Comparison of ENCODE assay signal across 8 mouse cellular contexts in genomic region chr15:86239801-86240200, GRCm38 (mm10). TPM values are rescaled to one million over a fixed set of nuclear protein-coding genes. Genes with fewer than 3 reads are reported as not detected.
DNase-seq lines count a peak whose midpoint lies in the region; ATAC-seq and TF ChIP-seq lines count a peak whose summit lies in the region.

No protein-coding gene starts in this region.

- H3K4me3 ChIP-seq in forebrain, embryonic 15.5 days, result no peak overlapping the region
- H3K4me3 ChIP-seq in lung, postnatal 0 days (ENCODE audit: low read depth, low read length), result no peak overlapping the region

- peak; percentile 61; the same call in 1 of the 2 replicates for ATAC-seq in forebrain, embryonic 15.5 days (replicated peaks)
- peak; percentile 52; a peak in 2 of 4 replicates for ATAC-seq in hematopoietic stem cell, adult 5-6 weeks (replicated peaks in 1 of 2; ENCODE audit: insufficient read depth in 1 of 2, low FRiP score in 2 of 2, low TSS enrichment in 1 of 2, low read depth in 1 of 2, poor library complexity in 2 of 2, severe bottlenecking in 2 of 2)
- peak; percentile 60; the same call in 1 of the 2 replicates for ATAC-seq in lung, postnatal 0 days

- DNase-seq in 3134 (ENCODE audit: extremely low read depth, insufficient read length, low spot score) (peak; percentile 62), A20 (ENCODE audit: low read depth, low spot score) (peak; percentile 57)
- peak; percentile 79 for DNase-seq in brain, adult 2 months (ENCODE audit: low read depth, low spot score)
- DNase-seq in lung, postnatal 0 days (ENCODE audit: low spot score), result peak; percentile 64
- peak; percentile 11 for DNase-seq in spleen, adult 12 weeks (ENCODE audit: low spot score)
- DNase-seq in frontal cortex, postnatal 36 days (ENCODE audit: low spot score in 2 of 2), result no peak

- 30% methylated on average over 10 of the region's 10 CpGs for WGBS in forebrain, embryonic 15.5 days
- 23% methylated on average over 10 of the region's 10 CpGs for WGBS in lung, postnatal 0 days

- TF ChIP-seq EP300 in lung, postnatal 0 days (IDR thresholded peaks at IDR 0.05), result no peak

- H3K4me1 ChIP-seq in forebrain, embryonic 15.5 days, result peaks cover 8% of the 10 kb centered on the region; the same call in 1 of the 2 replicates
- no peaks in the 10 kb centered on the region for H3K4me1 ChIP-seq in lung, postnatal 0 days (ENCODE audit: insufficient read depth, low read depth, low read length)

- no peak overlapping the region for H3K4me2 ChIP-seq in forebrain, embryonic 15.5 days (replicated peaks)
- H3K4me2 ChIP-seq in lung, postnatal 0 days (replicated peaks; ENCODE audit: low read depth, low read length), result no peak overlapping the region

- no peak overlapping the region for H3K9ac ChIP-seq in forebrain, embryonic 15.5 days (replicated peaks)
- H3K9ac ChIP-seq in lung, postnatal 0 days (replicated peaks; ENCODE audit: low read depth), result no peak overlapping the region

- 0 out of 2 replicates have a peak, but pooled peaks cover 5% of the 10 kb centered on the region for H3K36me3 ChIP-seq in forebrain, embryonic 15.5 days
- peaks cover 13% of the 10 kb centered on the region; the same call in 1 of the 2 replicates for H3K36me3 ChIP-seq in lung, postnatal 0 days (ENCODE audit: insufficient read depth, low read length)

- no peaks in the 10 kb centered on the region for H3K9me3 ChIP-seq in forebrain, embryonic 15.5 days
- H3K9me3 ChIP-seq in lung, postnatal 0 days (ENCODE audit: low read length), result no peaks in the 10 kb centered on the region

- no peak overlapping the region for H3K27ac ChIP-seq in forebrain, embryonic 15.5 days (replicated peaks)
- H3K27ac ChIP-seq in lung, postnatal 0 days (ENCODE audit: low read length), result no peak overlapping the region

- peak; percentile 85 for TF ChIP-seq CTCF in lung, postnatal 0 days (IDR thresholded peaks at IDR 0.05)

- no peaks in the 10 kb centered on the region for H3K27me3 ChIP-seq in forebrain, embryonic 15.5 days
- H3K27me3 ChIP-seq in lung, postnatal 0 days (replicated peaks; ENCODE audit: insufficient read depth, low read length), result no peaks in the 10 kb centered on the region

RNA-seq across cellular contexts. Expression of gene Tbc1d22a, which starts 25.5 kb away (rescaled TPM):
- polyA plus RNA-seq in forebrain, embryonic 15.5 days (2015; fragmentation: Nextera tagmentation; extraction: Ambion mirVana), result 12.9 and 13.1 TPM in 2 replicates
- total RNA-seq in hematopoietic stem cell, adult 5-6 weeks (2017), result 14.6 and 25.8 TPM in 2 replicates
- polyA plus RNA-seq in lung, postnatal 0 days (2015; fragmentation: Nextera tagmentation; extraction: Ambion mirVana), result 11.8 and 13.1 TPM in 2 replicates

RNA-seq across cellular contexts. Expression of gene Cerk, which starts 53.9 kb away (rescaled TPM):
- 21.7 and 23.5 TPM in 2 replicates for polyA plus RNA-seq in forebrain, embryonic 15.5 days (2015; fragmentation: Nextera tagmentation; extraction: Ambion mirVana)
- total RNA-seq in hematopoietic stem cell, adult 5-6 weeks (2017), result 20.3 and 28.3 TPM in 2 replicates
- polyA plus RNA-seq in lung, postnatal 0 days (2015; fragmentation: Nextera tagmentation; extraction: Ambion mirVana), result 16.9 and 20.0 TPM in 2 replicates

Comparison
In these comparisons a context has a peak if more than half of its experiments do, and no peak if none do; other contexts are left out.
1. DNase-seq: peak in 3134 (single experiment), A20 (single experiment), brain, adult 2 months (single experiment), lung, postnatal 0 days (single experiment) and spleen, adult 12 weeks (single experiment); none in frontal cortex, postnatal 36 days (0 of 2).
2. Peak in every context shown above with its lines, with median percentiles within 50 percentile points of each other: ATAC-seq.